Mouse (Mus musculus) liver (tissue): Measurements from ENCODE around the gene Klf3.

ENCODE experiments used
- DNase-seq: peaks from one replicate; pipeline ENCODE4 v3.0.0-alpha.2; 2020; ENCODE audit warnings: mixed read lengths

The Klf3 gene

GRCm38 (mm10) chr5:64802795-64803719, at the start of gene Klf3:
Gene Klf3, plus strand, starts transcription at chr5:64803388.
- DNase-seq = peak; percentile 96

DNA sequence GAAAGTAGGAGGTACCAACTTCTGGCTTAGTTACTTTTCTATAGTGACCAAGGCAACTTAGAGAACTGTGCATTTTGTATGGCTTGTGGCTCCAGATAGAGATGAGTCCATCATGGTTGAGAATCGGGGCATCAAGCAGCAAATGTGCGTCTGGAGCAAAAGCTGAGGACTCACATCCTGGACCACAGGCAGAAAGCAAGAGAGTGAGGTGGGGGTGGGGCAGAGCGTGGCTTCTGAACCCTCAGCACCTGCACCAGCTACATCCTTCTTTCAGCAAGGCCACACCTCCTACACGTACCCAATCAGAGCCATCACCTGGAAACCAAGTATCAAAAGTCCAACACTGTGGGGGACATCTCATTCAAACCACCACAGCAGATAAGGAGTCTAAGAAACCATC, 40.9 kb upstream of the Klf3 start:
- DNase-seq = no peak

GRCm38 (mm10) chr5:64764452-64764851, 38.7 kb upstream of the Klf3 start:
- DNase-seq = no peak

GRCm38 (mm10) chr5:64765765-64766164, 37.4 kb upstream of the Klf3 start:
- no peak for DNase-seq

DNA sequence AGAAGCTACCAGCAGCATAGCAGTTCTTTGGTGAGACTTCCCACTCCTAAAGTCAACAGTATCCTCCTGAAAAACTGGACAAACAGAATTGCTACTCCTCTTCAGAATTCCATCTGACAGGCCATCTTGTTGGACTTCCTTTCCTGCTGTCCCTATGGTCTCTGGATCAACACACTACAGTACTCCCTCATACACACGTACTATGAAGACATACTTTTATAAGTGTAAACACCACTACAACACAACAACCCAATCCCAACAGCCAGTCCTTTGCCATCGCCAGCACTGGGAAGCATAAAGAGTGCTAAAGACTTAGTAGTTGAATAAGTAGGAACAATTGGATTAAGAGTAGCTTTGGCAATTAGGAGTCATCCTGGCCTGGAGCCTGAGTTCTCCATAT, 36.6 kb upstream of the Klf3 start:
- DNase-seq = no peak

- DNase-seq = no peak
These were observed 31.6 kb upstream of the Klf3 start for GRCm38 (mm10) chr5:64771619-64772018.

DNA sequence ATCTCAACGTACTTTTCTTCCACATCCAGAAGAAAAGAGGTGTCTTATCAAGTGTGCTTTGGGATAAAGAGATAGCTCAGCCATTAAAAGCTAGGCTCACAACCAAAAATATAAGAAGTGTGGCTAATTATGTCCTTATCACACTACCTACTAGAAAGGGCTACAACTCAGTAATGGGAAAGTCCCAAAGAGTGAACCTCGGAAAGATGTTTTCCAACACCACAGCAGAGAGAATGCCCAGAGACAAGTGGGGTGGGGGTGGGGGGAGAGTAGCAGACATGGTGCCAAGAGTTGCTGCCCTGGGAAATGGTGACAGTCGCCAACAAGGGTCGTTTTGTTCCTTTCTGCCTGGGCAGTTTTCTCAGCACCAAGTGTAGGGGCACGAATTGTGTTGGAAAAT, 25.0 kb upstream of the Klf3 start:
- DNase-seq = no peak

DNA sequence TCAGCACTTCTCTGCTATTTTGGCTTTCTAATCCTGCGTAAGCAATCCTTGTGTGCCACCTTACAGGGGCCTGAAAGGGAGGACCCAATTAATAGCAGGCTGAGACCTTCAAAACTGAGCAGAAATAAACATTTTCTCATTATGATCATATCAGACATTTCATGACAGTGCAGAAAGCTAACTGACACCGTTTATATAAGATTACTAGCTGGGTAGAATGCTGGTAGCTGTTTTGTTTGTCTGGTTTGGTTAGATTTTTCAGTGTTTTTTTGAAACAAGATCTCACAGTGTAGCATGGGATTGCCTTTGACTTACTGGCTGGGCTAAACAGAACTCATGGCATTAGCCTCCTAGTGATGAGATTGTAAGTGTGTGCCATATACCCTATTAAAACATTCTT, 23.9 kb upstream of the Klf3 start:
- no peak for DNase-seq

- peak; percentile 61 for DNase-seq
These were observed 22.4 kb upstream of the Klf3 start for GRCm38 (mm10) chr5:64780778-64781177.

DNA sequence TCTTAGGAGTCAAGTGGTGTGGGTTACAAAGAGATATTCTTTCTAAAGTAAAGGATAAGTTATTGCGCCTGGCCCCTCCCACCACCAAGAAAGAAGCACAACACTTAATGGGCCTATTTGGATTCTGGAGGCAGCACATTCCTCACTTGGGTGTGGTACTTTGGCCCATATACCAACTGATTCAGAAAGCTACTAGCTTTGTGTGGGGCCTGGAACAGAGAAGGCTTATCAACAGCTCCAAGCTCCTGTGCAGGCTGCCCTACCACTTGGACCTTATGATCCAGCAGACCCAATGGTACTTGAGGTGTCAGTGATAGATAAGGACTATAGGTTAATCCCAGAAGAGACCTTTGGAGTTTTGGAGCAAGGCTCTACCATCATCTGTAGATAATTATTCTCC, 15.0 kb upstream of the Klf3 start:
- DNase-seq = no peak

DNA sequence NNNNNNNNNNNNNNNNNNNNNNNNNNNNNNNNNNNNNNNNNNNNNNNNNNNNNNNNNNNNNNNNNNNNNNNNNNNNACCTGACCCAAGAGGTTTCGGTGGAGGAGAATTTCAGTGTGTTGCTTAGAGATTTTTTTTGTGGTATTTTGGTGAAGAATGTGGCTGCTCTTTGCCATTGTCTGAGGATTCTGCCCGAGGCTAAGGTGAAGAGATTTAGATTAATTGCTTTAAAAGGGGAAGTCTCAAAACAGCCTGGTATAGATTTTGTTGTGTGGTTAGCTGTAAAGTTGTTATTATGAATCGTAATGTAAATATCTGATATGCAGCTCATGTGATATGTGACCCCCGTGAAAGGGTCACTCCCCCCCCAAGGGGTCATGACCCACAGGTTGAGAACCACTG, 5.0 kb upstream of the Klf3 start:
- no peak for DNase-seq

GRCm38 (mm10) chr5:64801545-64801944, 1.6 kb upstream of the Klf3 start:
- no peak for DNase-seq

- DNase-seq = no peak
These were observed 1.0 kb upstream of the Klf3 start for GRCm38 (mm10) chr5:64802143-64802542.

GRCm38 (mm10) chr5:64803720-64804462, 703 bp downstream of the Klf3 start:
- DNase-seq = peak; percentile 69

DNA sequence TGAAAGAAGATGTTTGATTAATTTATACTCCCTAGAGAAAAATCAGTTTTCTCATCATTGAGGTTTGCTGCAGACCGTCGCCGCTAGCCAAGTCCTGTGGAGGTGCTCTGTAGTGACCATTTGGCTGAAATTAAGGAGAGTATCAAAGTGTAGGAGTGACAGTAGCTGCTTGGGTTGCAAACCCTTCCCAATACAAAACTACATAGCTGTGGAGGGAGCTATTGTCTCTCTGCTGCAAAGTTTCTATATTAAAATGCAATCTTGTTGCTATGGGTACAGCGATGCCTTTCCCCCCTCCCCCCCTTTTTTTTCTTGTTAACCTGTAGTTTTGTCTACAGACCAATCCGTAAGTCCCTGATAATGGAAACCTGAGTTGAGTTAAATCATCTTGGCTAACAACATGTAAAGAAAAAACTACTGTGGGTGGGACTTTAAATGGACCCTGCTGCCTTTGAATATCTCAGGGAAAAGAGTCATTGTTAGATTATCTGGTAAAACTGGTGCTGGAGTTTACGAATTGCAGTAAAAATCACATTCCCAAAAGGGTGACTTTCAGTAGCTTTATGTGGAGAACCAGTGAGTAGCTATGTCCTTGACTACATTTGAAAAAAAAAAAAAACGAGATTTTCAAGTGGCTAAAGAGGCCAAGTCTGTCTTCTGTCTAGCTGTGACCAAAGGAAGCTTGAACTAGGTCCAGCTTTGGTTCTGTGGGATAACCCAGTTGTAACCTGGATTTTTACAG, 2.1 kb downstream of the Klf3 start:
- no peak for DNase-seq

- DNase-seq = peak; percentile 69
These were observed 2.8 kb downstream of the Klf3 start for GRCm38 (mm10) chr5:64805873-64806505.

DNA sequence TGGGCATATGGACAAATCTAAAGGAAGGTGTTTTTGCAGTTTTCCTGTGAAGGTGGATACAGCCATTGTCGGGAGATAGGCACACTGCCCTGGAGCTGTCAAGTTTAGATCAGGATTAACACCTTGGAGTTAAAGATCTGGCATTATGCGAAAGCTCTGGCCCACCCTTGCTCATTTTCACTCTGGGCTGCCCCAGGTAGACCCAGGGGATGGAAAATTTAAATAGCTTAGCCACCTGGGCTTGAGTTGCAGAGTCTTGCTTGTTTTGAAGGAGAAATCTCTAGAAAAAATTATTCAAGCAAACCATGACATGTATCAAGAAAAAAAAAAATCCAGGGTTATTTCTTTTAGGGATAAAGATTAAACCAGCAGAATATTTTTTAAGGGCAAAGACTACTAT, 3.4 kb downstream of the Klf3 start:
- no peak for DNase-seq

- DNase-seq = no peak
These were observed 4.0 kb downstream of the Klf3 start for GRCm38 (mm10) chr5:64807159-64807558.

- DNase-seq = peak; percentile 61
These were observed 4.4 kb downstream of the Klf3 start for GRCm38 (mm10) chr5:64807603-64808002.

DNA sequence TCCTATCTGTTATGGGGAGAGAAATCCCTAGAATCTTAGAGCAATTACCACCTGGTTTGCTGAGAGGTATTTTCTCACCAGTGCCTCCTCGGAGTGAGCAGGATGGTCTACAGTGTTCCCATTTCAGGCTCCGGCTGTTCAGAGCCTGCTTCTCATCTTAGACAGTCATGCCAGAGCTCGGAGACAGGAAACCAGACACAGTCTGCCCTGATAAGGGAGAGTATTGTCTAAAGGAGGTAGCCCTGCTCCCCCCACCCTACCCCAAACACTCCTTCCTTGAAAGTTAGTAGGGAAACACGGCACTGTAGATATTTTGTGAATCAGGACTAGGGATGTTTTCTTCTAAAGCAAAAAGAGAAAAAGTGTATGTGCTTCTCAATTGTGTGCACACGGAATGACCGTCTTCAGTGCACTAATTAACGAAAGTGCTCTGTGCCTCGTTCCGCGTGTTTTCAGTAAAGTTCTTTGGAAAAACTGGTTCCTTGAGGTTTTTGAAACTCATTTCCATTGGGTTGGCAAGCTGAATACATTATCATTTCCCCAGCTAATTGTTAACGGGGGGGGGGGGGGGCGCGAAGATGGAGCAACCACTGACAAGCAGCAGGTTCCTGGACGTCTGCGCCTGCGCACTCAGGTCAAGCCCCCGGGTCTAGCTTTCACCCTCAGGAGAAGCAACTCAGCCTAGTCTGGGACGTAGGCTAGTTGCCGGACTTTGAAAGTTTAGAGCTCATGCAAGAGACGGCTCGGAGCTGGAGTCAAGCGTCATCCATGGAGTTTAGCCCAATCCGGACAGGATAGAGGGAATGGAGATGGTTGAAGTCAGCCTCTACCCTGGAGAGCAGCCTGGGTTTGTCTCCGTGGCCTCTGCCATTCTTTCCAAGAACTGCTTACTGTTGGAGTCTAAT, 5.2 kb downstream of the Klf3 start:
- peak; percentile 51 for DNase-seq

DNA sequence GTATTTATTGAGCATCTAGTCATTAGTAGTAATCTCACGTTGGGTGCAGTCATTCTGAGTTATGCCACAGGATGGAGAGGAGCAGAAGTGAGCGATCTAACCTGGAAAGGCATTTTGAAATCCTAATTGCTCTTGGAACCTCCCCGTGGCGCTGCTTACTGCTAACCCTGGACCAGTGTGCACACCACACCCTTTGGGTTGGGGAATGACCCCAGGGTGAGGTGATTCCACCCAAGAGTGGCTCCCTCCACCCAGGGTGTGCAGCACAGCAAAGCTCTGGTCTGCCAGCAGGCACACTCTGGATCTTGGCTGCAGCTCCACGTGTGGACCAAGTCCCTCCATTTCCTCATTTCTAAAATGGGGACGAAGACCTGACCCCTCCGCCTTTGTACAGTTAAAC, 6.1 kb downstream of the Klf3 start:
- peak; percentile 59 for DNase-seq

- peak; percentile 86 for DNase-seq
These were observed 6.7 kb downstream of the Klf3 start for GRCm38 (mm10) chr5:64809864-64810263.
